Mouse (Mus musculus): ENCODE measurements around the gene Tmod2.
"Not testable (repeated sequence)": the region's sequence is repeated elsewhere in the genome, so short reads cannot be mapped to it uniquely, and the experiment has no call there.

Gene Tmod2

DNA sequence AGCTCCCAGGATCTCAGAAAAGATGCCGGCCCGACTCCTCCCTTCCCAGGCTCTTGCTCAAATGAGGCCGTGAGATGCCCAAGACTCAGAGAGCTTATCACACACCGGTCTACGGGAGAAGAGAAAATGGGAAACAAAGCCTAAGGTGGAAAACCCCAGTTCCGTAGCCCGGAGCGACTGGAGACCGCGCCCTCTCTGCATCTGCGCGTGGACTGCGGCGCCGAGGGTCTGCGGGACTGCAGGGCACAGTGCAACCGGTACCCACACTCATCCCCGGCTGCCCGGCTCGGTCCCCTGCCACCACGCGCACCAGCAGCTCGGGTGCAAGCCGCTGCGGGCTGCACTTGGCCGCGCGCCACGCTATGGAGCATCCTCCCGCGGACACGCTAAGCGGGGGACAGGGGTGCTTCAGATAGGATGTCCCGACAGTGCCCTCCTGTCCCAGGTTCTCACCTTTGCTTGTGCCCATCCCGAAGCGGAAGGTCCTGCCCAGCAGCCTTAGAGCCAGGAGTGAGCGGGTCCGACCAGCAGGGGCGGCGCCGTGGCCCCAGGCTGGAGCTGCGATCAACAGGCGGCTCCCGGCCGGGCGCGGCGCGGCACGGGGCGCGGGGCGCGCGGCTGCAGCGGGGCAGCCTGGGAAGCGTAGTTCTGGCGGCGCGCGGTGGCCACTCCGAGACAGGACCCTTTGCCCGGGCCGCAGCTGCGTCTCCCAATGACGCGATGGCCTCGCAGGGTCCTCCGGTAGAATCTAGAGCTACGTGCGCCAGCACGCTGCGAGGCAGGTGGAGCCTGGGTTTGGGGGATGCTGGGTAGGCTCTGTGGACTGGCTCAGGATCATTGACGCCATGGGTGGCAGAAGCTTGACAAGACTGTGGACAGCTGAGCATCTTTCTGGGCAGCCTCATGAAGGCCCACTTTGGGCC lies at the start of gene Tmod2:
Tmod2 (minus strand) TSS at position 755 of the 923 bp plus-strand sequence.
- CTCF ChIA-PET, result no interaction called here

DNA sequence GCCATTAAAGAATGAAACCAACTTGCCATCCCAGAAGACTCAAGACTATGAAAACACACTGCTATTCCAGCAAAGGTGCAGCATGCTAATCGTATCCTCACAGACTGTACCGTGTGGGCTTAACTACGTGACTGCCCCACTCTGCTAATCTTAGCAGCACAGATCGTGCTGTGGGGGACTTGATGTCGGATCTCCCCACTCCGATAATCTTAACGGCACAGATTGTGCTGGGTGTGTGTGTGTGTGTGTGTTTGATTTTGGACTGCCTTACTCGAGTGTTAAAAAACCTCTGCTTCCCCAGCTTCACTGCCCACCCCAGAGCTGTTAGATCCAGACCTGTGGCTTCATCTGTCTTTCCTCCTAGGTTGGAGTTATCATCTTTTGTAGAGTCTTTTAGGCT lies 49.8 kb upstream of the Tmod2 start:
- CTCF ChIA-PET, result no interaction called here

DNA sequence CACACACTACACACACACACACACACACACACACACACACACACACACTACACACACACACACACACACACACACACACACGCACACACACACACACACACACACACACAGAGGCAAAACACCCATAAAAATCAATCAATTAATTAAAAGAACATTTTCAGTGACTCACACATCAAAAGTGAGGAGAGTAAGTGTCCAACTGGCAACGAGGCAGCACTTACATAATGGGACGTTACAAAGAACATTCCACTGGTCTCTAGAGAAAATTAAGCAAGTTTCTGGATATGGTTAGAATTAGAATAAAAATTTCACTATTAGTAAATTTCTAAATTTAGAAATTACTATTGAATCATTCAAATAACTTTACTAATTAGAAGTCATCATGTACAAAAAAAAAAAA lies 45.3 kb upstream of the Tmod2 start:
- CTCF ChIA-PET, result not testable (repeated sequence)

DNA sequence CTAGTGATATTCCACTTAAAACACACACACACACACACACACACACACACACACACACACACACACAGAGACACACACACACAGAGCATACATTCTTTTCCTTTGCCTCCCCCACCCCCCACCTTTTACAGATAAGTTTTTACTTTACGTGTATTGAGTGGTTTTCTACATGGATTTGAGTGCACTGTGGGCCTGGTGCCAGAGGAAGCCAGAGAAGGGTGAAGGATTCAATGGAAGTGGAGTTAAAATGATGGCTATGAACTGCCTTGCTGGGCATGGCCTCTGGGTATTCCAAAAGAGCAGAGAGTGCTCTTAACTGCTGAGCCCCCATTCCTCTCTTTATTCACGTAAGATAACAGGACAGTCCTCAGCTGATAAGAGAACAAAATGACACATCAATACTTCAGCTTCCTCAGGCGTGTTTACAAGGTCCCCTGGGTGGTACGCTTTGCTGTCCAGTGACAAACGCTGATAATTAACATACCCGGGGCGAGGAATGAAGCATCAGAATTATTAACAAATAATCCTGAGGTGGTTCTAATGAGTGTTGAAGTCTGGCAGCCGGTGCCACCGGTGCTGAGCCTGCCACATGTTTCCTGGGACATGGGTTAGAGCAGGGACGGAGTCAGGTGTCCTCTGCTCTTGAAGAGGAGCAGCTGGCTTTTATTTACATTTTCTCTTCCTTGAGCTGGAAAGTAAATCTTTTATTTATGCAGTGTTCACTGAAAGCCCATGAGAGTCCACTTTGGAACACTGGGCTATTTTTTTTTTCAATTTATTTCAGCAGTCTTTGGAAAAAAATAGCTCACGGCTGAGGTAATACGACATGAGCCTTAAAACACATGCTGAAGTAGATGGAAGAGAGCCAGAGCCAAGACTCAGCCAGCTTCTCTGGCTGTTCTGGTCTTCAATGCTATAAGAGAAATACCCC lies 43.1 kb upstream of the Tmod2 start:
- CTCF ChIA-PET, result no interaction called here

DNA sequence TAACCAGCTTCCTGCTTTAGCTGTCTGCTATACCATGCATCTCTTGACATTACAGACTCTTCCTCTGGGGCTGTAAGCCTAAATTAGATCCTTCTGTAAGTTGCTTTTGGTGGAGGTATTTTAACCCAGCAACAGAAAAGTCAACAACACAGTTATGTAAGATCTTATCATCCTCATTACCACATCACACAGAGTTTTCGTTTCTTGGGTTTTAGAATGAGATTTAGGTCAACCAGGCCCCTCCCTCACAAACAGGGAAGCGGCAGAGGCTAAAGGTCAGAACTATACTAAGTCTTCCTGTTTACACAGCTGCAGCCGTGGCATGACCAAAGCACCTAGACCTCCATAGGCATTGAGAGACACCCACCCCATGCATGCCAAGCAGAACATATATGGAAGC lies 34.3 kb upstream of the Tmod2 start:
- CTCF ChIA-PET, result no interaction called here

DNA sequence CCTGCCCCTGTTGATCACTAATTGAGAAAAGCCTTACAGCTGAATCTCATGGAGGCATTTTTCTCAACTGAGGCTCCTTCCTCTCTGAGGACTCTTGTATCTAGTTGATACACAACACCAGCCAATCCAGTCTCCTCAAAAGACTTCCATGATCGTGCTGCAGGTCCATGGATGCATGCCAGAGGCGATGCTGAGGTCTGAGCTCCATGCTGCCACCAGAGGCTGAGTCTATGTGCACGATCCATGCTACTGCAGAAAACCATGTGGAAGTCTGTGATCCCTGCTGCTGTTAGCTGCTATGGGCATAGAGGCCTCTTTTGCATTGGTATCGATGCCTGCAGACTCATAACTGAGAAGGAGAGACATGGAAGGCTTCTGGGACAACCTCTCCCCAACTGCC lies 23.1 kb upstream of the Tmod2 start:
- CTCF ChIA-PET, result no interaction called here

DNA sequence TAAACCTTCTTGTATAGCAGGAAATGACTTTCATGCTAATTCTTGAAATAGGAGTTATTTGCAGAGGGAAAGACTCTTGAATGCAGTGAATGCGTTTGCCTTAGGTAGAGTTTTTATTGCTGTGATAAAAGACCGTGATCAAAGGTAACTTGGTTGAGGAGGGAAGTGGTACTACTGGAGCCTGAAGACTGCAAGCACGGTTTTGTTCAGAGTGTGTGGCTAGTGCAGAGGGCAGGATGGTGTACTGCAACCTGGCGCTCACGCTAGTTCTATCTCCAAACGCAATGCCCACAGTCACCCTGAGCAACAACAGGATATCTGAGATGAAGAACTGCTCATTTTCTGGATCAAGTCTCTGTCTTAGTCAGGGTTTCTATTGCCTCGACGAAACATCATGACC lies 22.5 kb upstream of the Tmod2 start:
- CTCF ChIA-PET, result no interaction called here

DNA sequence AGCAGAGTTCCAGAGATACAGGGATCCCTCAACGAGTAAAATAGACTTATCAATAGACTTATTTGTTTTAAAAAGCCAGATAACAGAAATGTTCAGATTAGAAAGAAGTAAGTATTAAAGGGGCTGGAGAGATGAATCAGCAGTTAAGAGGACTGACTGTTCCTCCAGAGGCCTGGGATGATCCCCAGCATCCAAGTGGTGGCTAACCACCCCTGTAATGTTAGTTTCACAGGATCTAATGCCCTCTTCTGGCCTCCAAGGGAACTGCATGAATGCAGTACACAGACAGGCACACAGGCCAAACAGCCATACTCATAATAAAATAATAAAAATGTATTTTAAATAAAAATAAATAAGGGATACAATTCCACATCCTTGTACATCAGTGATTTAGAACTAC lies 21.8 kb upstream of the Tmod2 start:
- CTCF ChIA-PET, result no interaction called here

DNA sequence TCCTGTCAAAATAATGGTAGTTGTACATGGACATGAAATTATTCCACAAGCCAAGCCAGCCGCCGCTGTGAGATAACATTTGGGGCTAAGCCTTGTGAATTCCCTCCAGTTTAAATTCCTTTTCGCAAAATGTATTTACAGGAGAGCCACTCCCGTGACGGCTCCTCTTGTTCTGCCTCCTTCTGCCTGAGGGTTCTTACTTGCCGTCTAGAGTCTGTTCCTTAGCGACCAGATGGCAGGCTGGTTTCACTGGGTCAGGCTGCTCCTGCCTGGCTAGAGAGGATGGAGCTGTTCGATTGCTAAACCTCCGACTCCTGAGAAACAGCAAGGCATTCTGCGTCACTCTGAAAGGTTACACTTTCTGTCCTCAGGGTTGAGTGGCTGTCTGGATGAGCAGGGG lies 21.0 kb upstream of the Tmod2 start:
- CTCF ChIA-PET, result no interaction called here

DNA sequence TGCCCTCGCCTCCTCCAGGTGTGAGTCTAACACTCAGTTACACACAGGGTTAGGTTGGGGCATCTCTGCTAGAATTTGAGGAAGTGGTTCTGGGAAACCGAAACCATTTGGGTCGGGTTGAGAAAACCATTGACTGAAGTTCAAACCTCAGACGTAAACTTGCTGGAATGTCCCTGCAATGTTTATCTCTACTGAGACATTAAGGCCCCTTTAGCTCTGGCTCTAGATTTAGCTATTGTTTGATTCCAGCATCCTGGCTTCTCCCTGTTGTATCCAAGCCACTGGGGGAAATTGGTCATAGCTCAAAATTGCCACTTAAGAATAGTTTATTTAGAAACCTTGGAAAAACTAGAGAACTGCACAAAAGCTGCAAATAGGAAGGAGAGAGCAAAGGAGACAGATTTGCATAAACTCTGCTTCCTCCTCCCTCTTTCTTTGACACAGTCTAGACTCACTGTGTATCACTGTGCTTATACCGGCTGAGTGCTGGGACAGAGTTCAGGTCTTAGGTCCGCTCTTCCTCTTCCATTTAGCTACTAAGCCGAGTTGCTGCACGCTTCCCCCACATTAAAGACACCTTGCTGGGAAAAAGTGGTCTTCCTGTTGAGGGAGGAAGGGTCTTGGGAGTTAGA lies 19.8 kb upstream of the Tmod2 start:
- CTCF ChIA-PET, result interaction anchor here (0.7 kb wide), 1 partner anchor 125 kb away, joined by 3 read pairs; no protein-coding TSS in a partner anchor

DNA sequence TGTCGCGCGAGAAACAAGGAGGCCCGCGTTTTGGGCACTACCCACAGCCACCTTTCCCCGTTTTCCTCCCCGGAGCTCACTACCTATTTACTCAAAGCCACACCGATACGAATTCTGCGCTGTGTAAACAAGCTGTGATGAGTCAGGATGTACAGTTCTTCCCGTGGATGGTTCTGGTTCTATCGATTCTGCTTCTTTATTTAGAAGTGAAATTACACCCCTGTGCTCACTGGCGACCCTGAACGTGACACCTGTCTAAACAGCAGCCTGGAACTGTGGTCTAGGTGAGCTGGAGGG lies 15.1 kb upstream of the Tmod2 start:
- CTCF ChIA-PET, result no interaction called here

DNA sequence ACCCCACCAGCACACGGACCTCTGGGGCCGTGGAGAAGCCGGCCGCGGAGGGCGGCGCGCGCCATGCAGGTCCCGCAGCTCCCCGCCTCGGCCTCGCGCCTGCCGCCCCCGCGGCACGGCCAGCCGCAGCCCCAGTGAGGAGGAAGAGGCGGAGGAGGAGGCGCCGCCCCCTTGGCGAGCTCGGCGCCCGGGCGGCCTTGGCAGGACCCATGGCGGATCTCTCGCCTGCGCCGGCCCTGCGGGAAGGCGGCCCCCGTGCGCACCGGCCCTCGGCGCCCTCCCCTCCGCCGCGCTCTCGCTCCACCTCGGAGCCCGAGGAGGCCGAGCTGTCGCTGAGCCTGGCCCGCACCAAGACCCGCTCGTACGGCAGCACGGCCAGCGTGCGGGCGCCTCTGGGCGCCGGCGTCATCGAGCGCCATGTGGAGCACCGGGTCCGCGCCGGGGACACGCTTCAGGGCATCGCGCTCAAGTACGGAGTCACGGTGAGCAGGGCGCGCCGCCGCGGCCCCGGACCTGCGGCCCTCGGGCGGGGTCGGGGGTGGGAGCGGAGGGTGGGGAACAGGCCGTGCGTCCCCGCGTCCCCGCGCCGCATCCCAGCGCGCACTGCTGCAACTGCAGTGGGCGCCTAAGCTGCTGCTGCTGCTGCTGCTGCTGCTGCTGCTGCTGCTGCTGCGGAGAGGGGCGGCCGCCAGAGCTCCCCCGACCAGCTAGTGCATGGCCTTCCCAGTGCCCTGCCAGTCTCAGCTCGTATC lies 14.6 kb upstream of the Tmod2 start, which contains the start of gene Lysmd2:
Lysmd2 (plus strand) TSS at position 186 of the 752 bp plus-strand sequence.
- CTCF ChIA-PET, result no interaction called here

DNA sequence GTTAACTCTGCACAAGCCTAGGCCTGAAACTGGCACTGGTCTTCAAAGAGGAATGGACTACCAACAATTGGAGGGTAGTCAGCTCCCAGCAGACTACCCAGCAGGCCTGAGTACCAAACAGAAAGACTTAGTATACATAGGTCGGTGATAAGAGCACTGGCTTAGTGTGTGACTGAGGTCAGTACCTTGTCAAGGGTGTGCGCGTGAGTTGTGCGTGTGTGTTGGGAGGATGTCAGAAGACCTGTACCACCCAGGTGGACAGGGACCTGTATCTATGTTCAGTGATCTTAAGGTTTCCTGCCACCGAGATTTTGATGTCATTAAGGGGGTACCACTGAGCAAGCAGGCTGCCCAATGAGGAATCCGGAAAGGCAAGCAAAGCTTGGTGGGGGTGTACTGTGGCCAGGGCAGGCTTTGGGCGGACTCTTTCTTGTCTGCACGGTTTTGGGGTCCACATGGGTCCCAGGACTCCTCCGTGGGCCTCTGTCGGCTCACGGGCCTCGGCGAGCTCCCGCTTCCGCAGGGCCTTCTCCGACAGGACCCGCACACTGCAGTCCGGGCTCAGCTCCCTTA lies 13.9 kb upstream of the Tmod2 start:
- CTCF ChIA-PET, result no interaction called here

DNA sequence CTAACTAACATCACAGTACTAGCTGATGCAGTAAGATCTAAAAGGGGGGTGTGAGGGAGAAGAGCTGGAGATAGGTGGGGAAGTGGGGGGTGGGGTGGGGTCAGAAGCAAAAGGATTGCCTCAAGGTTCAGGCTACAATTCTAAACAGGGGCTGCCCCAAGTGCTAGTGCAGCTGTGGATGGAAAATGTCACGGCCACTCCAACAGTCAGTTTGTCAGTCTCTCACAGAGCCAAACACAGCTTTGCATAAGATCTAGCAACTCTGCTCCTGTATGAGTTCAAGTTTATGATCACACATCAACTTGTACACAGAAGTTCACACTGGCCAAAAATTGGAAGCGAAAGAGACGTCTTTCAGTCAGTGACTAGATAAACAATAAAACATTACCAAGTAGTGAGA lies 10.3 kb upstream of the Tmod2 start:
- CTCF ChIA-PET, result no interaction called here

DNA sequence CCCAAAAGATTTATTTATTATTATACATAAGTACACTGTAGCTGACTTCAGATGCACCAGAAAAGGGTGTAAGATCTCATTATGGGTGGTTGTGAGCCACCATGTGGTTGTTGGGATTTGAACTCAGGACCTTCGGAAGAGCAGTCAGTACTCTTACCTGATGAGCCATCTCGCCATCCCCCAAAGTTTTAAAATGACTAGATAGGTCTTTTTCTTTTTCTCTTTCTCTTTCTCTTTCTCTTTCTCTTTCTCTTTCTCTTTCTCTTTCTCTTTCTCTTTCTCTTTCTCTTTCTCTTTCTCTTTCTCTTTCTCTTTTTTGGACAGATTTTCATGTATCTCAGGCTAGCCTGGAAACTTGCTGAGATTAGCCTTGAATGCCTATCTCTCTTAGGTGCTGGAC lies 8.6 kb upstream of the Tmod2 start:
- CTCF ChIA-PET, result not testable (repeated sequence)

DNA sequence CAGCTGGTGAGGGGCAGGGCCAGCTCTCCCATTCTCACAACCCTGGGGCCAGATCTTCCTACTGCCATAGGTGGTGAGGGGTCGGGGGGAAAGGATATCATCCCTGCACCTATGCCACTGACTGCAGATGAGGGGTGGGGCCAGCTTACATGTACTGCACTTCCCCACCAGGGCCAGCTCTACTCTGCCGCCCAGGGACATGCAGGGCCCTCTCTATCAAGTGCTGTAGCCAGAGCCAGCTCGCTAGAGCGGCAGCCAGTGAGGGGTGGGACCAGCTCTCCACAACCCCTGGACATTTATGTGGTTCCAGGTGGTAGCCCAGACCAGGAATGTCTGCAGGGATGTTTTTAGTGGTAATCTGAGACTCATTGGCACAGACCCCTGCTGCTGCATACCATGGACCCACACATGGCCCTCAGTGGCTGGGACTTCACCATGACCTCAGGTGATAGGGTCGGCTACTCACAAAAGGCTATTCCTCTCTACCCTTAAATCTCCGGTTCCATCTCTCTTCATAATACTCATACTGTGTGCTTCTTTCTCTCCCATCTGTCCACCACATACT lies 7.8 kb upstream of the Tmod2 start:
- CTCF ChIA-PET, result interaction anchor here (0.6 kb wide), 1 partner anchor 64 kb away, joined by 3 read pairs; no protein-coding TSS in a partner anchor

DNA sequence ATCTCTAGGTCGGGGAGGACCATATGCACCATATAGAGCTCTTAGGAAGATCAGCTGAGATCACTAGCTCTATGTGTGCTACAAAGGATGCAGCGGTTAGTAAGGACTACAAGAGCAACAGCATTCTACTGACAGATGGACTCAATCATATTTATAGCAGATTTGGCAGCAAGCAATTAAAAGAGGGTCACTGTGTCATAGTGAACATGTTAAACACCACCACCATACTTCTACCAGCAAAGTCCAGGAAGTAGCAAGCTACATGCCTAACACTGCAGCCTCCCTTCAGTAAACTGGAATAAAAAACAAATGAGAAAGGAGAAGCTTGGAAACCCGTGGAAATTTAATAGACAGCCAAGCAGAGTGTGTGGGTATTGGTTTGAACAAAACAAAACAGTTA lies 5.4 kb upstream of the Tmod2 start:
- CTCF ChIA-PET, result no interaction called here

DNA sequence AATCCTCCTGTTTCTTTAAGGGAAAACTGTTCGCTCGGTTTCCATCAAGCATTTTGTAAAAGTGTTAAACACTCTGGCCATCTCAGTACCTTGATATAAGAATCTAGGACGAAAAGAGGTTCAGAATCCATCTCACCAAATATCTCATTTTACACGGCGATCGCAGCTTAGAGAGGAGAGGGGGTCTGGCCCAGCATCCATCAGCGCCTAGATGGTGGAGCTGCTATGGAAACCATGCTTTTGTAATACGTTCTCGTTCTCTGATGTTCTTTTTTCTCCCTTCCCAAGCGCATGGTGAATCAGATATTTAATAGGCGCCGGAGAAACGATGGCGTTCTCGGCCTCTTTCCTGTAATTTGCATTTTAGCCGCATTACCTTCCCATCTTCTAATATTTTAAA lies 1.2 kb downstream of the Tmod2 start:
- CTCF ChIA-PET, result no interaction called here

DNA sequence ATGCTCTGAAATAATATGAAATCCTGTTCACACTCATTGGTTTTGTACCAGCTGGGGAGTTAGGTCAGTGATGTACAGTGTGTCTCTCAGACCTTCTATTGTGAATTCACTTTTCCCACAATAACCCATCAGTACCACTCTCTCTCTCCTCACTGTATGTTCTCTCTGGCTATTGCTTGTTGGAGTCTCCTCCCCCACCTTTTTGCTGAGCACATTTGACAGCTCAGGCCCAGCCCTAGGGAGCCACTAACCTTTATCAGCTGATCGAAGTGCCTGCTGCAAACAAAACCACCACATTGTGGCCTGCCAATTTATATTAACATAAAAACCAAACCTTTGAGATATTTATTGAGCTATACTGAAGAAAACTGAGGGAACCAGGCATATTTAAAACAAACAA lies 1.6 kb downstream of the Tmod2 start:
- CTCF ChIA-PET, result no interaction called here

DNA sequence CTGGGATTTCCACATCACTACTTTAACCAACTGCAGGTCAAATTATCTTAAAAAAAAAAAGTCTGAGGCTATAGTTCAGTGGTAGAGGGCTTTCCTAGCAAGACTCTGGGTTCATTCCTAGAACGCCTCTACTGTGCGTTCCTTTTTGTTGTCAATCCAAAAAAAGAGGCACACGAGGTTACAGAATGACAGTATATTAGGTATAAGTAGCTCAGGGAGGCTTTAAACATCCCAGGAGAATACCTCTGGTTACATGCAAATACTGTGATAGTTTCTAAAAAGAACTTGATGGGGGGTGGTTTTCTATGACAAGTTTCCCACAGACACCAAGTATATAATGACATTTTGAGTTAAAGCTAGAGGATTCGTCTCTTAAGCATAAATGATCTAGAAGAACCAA lies 3.6 kb downstream of the Tmod2 start:
- CTCF ChIA-PET, result interaction anchor here (0.7 kb wide), 1 partner anchor 72 kb away, joined by 3 read pairs; no protein-coding TSS in a partner anchor

DNA sequence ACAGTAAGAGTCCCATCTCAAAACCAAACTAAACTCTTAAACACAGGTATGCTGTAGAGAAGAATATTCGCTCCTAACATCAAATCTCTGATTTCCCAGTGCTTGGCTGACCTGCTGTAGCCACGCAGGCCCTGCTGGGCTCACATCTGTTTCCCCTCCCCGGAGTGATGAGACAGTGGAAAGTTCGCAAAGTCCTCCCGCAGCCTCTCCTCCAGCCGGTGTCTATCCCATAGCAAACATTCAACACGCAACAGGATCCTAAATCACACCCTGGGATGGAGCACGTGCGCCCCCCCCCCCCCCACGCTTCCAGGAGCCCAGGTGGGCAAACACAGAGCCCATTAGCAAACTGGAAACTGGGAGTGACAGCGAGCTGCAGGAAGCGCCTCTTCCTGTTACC lies 9.6 kb downstream of the Tmod2 start:
- CTCF ChIA-PET, result no interaction called here
